Mouse (Mus musculus): Measurements from ENCODE around the gene Yipf7.

The Yipf7 gene

DNA sequence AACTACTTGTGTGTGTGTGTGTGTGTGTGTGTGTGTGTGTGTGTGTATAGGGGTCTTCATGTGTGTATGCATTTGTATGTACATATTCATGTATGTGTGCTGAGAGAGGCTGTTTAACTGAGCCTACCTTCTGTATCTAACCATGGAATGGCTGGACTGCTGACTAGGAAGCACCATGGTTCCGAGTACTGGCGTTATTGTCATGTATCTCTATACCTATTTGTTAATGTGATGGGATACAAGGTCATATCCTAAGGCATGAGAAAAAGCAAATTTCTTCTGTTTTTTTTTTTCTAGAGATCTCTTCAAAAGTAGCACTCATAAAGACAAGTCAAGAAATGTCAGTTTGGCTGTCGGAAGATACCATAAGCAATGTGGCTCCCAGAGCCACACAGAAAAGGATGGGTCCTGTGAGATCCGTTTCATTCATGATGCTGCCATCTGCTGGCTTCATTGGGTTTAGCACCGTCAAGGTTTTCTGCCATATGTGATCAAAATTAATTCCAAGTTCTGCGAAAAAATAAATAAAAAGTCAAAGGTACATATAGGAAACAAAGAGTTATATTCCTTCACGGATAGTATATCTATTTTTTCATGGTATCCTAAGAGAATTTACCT, 21.7 kb downstream of the Yipf7 start:
- no peaks in the 10 kb centered on the region for H3K27me3 ChIP-seq (ENCODE audit: insufficient read depth, low read length)
- no peak overlapping the region for H3K4me3 ChIP-seq (replicated peaks; ENCODE audit: low read length)
- H3K4me1 ChIP-seq (replicated peaks; ENCODE audit: low read depth, low read length), result no peaks in the 10 kb centered on the region
- H3K36me3 ChIP-seq (ENCODE audit: insufficient read depth, low read length), result no peaks in the 10 kb centered on the region
- H3K9me3 ChIP-seq (ENCODE audit: low read length), result no peaks in the 10 kb centered on the region
- no peak for TF ChIP-seq POU5F1 (IDR thresholded peaks at IDR 0.05; ENCODE audit: borderline replicate concordance, low read length)
- peak; percentile 53 for TF ChIP-seq CTCF (conservative IDR thresholded peaks at IDR 0.05; ENCODE audit: low read length)
- TF ChIP-seq NANOG (IDR thresholded peaks at IDR 0.05; ENCODE audit: borderline replicate concordance, low read length), result no peak

DNA sequence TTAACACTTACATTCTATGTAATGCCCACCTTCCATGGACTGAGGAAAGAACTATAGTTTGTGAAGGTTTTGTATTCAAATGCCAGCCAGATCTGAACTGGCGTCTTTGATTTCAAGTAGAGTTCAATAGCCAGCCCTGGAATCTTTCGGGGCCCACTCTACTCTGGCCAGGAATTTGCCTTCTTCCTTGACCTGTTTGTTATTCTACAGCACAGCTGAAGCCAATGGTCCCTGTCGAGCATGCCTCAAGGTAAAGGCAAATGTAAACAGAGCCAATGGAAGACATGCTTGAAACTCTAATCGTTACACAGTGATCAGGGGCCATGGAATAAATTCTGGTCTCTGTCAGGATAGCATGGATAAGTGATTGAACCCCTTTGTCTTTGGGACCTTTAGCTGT, 30.2 kb downstream of the Yipf7 start:
- TF ChIP-seq CTCF (conservative IDR thresholded peaks at IDR 0.05; ENCODE audit: low read length) (no peak), NANOG (IDR thresholded peaks at IDR 0.05; ENCODE audit: borderline replicate concordance, low read length) (no peak), POU5F1 (IDR thresholded peaks at IDR 0.05; ENCODE audit: borderline replicate concordance, low read length) (no peak)
- H3K4me3 ChIP-seq (replicated peaks; ENCODE audit: low read length), result no peak overlapping the region
- no peaks in the 10 kb centered on the region for H3K9me3 ChIP-seq (ENCODE audit: low read length)

DNA sequence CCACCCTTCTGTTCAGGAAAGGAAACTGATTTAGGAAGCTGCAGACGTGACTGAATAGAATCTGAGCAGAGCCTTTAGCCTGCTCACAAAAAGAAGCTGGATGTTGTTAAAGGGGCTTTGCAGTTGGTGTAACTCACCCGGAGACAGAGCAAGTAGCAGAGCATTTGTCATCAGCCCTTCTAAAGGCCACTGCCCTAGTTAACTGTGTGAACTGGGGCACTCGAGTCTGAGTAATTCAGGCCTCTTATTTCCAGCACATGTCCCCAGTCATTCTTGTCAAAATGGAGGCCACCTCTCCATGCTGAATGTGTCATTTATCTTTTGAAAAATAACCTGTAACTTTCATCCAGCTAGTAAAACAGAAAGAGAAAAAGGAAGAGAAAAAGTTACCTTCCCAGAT, 30.8 kb downstream of the Yipf7 start:
- no peaks in the 10 kb centered on the region for H3K27me3 ChIP-seq (ENCODE audit: insufficient read depth, low read length)
- no peak overlapping the region for H3K4me3 ChIP-seq (replicated peaks; ENCODE audit: low read length)
- no peaks in the 10 kb centered on the region for H3K9me3 ChIP-seq (ENCODE audit: low read length)
- H3K36me3 ChIP-seq (ENCODE audit: insufficient read depth, low read length), result no peaks in the 10 kb centered on the region
- TF ChIP-seq POU5F1 (IDR thresholded peaks at IDR 0.05; ENCODE audit: borderline replicate concordance, low read length) (no peak), NANOG (IDR thresholded peaks at IDR 0.05; ENCODE audit: borderline replicate concordance, low read length) (no peak), CTCF (conservative IDR thresholded peaks at IDR 0.05; ENCODE audit: low read length) (no peak)
- H3K4me1 ChIP-seq (replicated peaks; ENCODE audit: low read depth, low read length), result no peaks in the 10 kb centered on the region

More for the DNA sequence above, 30.2 kb downstream of the Yipf7 start:
- Histone ChIP-seq H3K36me3 (ENCODE audit: insufficient read depth, low read length) (no peaks in the 10 kb centered on the region), H3K27me3 (ENCODE audit: insufficient read depth, low read length) (no peaks in the 10 kb centered on the region), H3K4me1 (replicated peaks; ENCODE audit: low read depth, low read length) (no peaks in the 10 kb centered on the region)

DNA sequence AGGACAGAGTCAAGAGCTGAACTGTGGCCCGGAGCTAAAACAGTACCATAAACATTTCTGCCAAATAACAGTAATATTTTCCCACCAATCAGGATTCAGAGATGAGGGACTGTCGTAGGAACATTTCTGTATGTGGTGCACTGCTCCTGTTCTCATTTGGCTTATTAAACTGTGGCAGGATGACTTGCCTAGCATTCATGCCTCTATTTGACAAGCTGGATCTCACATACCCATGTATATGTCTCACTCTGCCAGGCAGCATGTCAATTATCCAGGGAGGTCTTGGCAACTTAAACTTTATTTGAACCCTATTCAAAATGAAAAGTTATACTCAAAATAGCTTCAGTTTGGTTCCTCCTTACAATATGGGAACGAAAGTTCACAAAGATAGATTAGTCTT, 35.4 kb downstream of the Yipf7 start:
- TF ChIP-seq CTCF (conservative IDR thresholded peaks at IDR 0.05; ENCODE audit: low read length) (no peak), POU5F1 (IDR thresholded peaks at IDR 0.05; ENCODE audit: borderline replicate concordance, low read length) (no peak), NANOG (IDR thresholded peaks at IDR 0.05; ENCODE audit: borderline replicate concordance, low read length) (no peak)
- Histone ChIP-seq H3K36me3 (ENCODE audit: insufficient read depth, low read length) (no peaks in the 10 kb centered on the region), H3K9me3 (ENCODE audit: low read length) (no peaks in the 10 kb centered on the region), H3K4me1 (replicated peaks; ENCODE audit: low read depth, low read length) (no peaks in the 10 kb centered on the region), H3K27me3 (ENCODE audit: insufficient read depth, low read length) (no peaks in the 10 kb centered on the region), H3K4me3 (replicated peaks; ENCODE audit: low read length) (no peak overlapping the region)

DNA sequence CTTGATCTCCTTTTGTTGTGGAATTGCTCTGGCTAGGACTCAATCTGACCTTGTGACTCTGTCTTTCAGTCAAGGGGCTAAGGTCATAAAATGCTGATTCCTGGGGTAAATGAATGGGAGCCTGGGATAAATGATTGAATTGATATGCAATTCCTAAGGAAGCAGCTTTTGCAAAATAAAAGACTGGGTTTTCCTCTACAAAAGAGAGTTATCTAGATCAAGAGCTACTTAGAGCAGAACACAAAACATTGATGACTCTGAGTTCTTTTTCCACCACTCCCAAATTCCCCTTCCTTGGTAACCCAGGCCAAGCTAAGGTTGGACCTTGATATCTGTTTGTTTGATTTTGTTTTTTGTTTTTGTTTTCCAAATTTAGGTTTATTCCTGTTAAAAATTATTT, 53.4 kb downstream of the Yipf7 start:
- peaks cover 5% of the 10 kb centered on the region; the same call in 1 of the 2 replicates for H3K4me1 ChIP-seq (replicated peaks; ENCODE audit: low read depth, low read length)
- peak; percentile 84 for TF ChIP-seq NANOG (IDR thresholded peaks at IDR 0.05; ENCODE audit: borderline replicate concordance, low read length)
- TF ChIP-seq CTCF (conservative IDR thresholded peaks at IDR 0.05; ENCODE audit: low read length), result no peak
- H3K9me3 ChIP-seq (ENCODE audit: low read length), result no peaks in the 10 kb centered on the region

DNA sequence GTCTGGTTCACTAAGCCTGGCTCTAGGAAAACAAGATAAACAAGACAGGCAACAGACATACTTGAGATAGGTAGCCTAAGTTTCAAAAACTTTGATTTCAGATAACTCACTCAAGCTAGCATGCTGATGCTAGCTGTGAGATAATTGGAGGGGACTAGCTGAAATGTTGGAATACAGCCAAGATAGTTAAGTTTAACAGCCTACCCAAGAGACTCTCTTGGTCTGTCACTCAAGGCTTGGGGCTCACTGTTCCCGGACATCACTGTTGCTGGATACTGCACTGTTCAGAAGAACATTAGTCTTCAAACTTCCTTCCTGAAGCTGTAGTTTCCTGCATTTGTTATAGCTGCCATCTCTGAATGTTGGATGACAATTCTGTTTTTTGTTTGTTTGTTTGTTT, 74.9 kb downstream of the Yipf7 start:
- TF ChIP-seq CTCF (conservative IDR thresholded peaks at IDR 0.05; ENCODE audit: low read length) (no peak), POU5F1 (IDR thresholded peaks at IDR 0.05; ENCODE audit: borderline replicate concordance, low read length) (no peak), NANOG (IDR thresholded peaks at IDR 0.05; ENCODE audit: borderline replicate concordance, low read length) (no peak)
- H3K9me3 ChIP-seq (ENCODE audit: low read length), result no peaks in the 10 kb centered on the region

More for the DNA sequence above, 53.4 kb downstream of the Yipf7 start:
- no peaks in the 10 kb centered on the region for H3K27me3 ChIP-seq (ENCODE audit: insufficient read depth, low read length)
- H3K36me3 ChIP-seq (ENCODE audit: insufficient read depth, low read length), result no peaks in the 10 kb centered on the region
- no peak overlapping the region for H3K4me3 ChIP-seq (replicated peaks; ENCODE audit: low read length)

More for the DNA sequence above, 74.9 kb downstream of the Yipf7 start:
- H3K27me3 ChIP-seq (ENCODE audit: insufficient read depth, low read length), result no peaks in the 10 kb centered on the region
- no peaks in the 10 kb centered on the region for H3K36me3 ChIP-seq (ENCODE audit: insufficient read depth, low read length)
- H3K4me3 ChIP-seq (replicated peaks; ENCODE audit: low read length), result no peak overlapping the region
- H3K4me1 ChIP-seq (replicated peaks; ENCODE audit: low read depth, low read length), result no peaks in the 10 kb centered on the region

Data from E14TG2a.4 (cell line).